Mouse (Mus musculus) midbrain, embryonic 11.5 days (tissue): Measurements from ENCODE around the gene Npr1. TPM values are rescaled to one million over a fixed set of nuclear protein-coding genes. Genes with fewer than 3 reads are reported as not detected.

Experiments used
- ATAC-seq: fragments of 200-750 bp; cut with Nextera tagmentation; 2 replicates; pipeline ENCODE4 v1.8.0; 2017; ENCODE audit warnings: moderate TSS enrichment, moderate library complexity; ENCODE audit not compliant: low FRiP score
- DNase-seq: peaks from one replicate; pipeline ENCODE4 v3.0.0; 2015; ENCODE audit warnings: low spot score; ENCODE audit errors: missing footprints
- H3K27ac ChIP-seq: fragments of 300-500 bp; sonication (generic); 2 replicates; pipeline ENCODE4 v1.5.1; 2014; ENCODE audit warnings: low read depth, low read length
- H3K27me3 ChIP-seq: fragments of 300-500 bp; sonication (generic); 2 replicates; pipeline ENCODE4 v1.6.1; 2014; ENCODE audit warnings: mild to moderate bottlenecking, low read length, moderate library complexity, mixed read lengths; ENCODE audit not compliant: control insufficient read depth, insufficient read depth
- H3K36me3 ChIP-seq: fragments of 300-500 bp; sonication (generic); 2 replicates; pipeline ENCODE4 v1.6.1; 2014; ENCODE audit warnings: mild to moderate bottlenecking, low read length, moderate library complexity, mixed read lengths; ENCODE audit not compliant: control insufficient read depth, insufficient read depth
- H3K4me1 ChIP-seq: fragments of 300-500 bp; sonication (generic); 2 replicates; pipeline ENCODE4 v1.6.1; 2014; ENCODE audit warnings: low read length; ENCODE audit not compliant: control insufficient read depth, insufficient read depth
- H3K4me2 ChIP-seq: fragments of 300-500 bp; sonication (generic); 2 replicates; pipeline ENCODE4 v1.6.1; 2014; ENCODE audit warnings: mild to moderate bottlenecking, moderate library complexity
- H3K4me3 ChIP-seq: fragments of 300-500 bp; sonication (generic); 2 replicates; pipeline ENCODE4 v1.5.1; 2014; ENCODE audit warnings: low read depth, low read length
- H3K9ac ChIP-seq: fragments of 300-500 bp; sonication (generic); 2 replicates; pipeline ENCODE4 v1.6.1; 2014; ENCODE audit warnings: low read length
- H3K9me3 ChIP-seq: fragments of 300-500 bp; sonication (generic); 2 replicates; pipeline ENCODE4 v1.6.1; 2016; ENCODE audit warnings: low read length; ENCODE audit not compliant: control insufficient read depth
- WGBS: fragments of 180-500 bp; shearing (Covaris S2); extraction: QIAGEN DNeasy Blood & Tissue Kit; methylation state at CpG from one replicate; pipeline ENCODE4 v1.1.7; 2014; 5-methylcytosine and 5-hydroxymethylcytosine counted together
- polyA plus RNA-seq: library from polyadenylated mRNA; unstranded; fragments of >200 nt; fragmentation: Nextera tagmentation; extraction: Ambion mirVana; gene quantifications from 2 replicates; pipeline ENCODE4 v1.2.1, GENCODE M21; 2014

Npr1 gene
- polyA plus RNA-seq, 1 experiment from 2014 or later: 2.4 TPM

- peak overlapping the region; percentile 56 for H3K4me2 ChIP-seq
- no peaks in the 10 kb centered on the region for H3K36me3 ChIP-seq
- 2% methylated on average over 75 of the region's 75 CpGs for WGBS
- peak; percentile 95 for DNase-seq
- H3K4me3 ChIP-seq: peak overlapping the region; percentile 43
- peaks cover 12% of the 10 kb centered on the region; the same call in 1 of the 2 replicates for H3K4me1 ChIP-seq
- ATAC-seq: peak; percentile 45
- no peaks in the 10 kb centered on the region for H3K9me3 ChIP-seq
- no peak overlapping the region for H3K27ac ChIP-seq
- peaks cover 39% of the 10 kb centered on the region for H3K27me3 ChIP-seq
- peak overlapping the region; percentile 24; the same call in 1 of the 2 replicates for H3K9ac ChIP-seq
Measured at GRCm38 (mm10) chr3:90465081-90465685, 483 bp downstream of the Npr1 start.

- peaks cover 39% of the 10 kb centered on the region for H3K27me3 ChIP-seq
Measured at GRCm38 (mm10) chr3:90464552-90465080, 1.1 kb downstream of the Npr1 start.

GRCm38 (mm10) chr3:90462579-90462978 lies 3.1 kb downstream of the Npr1 start:
- Histone ChIP-seq H3K36me3 (no peaks in the 10 kb centered on the region), H3K4me3 (no peak overlapping the region), H3K27me3 (peaks cover 39% of the 10 kb centered on the region), H3K9ac (no peak overlapping the region), H3K27ac (no peak overlapping the region), H3K4me1 (peaks cover 12% of the 10 kb centered on the region; the same call in 1 of the 2 replicates), H3K9me3 (no peaks in the 10 kb centered on the region), H3K4me2 (no peak overlapping the region)
- DNase-seq (no peak), ATAC-seq (no peak)
- 27% methylated on average over 7 of the region's 7 CpGs for WGBS

More at GRCm38 (mm10) chr3:90464552-90465080, 1.1 kb downstream of the Npr1 start:
- peak overlapping the region; percentile 43 for H3K4me3 ChIP-seq
- WGBS: 9% methylated on average over 37 of the region's 37 CpGs
- H3K4me2 ChIP-seq: peak overlapping the region; percentile 56
- ATAC-seq: peak; percentile 23; the same call in 1 of the 2 replicates
- no peaks in the 10 kb centered on the region for H3K36me3 ChIP-seq
- DNase-seq: peak; percentile 90
- H3K27ac ChIP-seq: no peak overlapping the region
- H3K9ac ChIP-seq: no peak overlapping the region
- no peaks in the 10 kb centered on the region for H3K9me3 ChIP-seq
- H3K4me1 ChIP-seq: peaks cover 12% of the 10 kb centered on the region; the same call in 1 of the 2 replicates

DNA sequence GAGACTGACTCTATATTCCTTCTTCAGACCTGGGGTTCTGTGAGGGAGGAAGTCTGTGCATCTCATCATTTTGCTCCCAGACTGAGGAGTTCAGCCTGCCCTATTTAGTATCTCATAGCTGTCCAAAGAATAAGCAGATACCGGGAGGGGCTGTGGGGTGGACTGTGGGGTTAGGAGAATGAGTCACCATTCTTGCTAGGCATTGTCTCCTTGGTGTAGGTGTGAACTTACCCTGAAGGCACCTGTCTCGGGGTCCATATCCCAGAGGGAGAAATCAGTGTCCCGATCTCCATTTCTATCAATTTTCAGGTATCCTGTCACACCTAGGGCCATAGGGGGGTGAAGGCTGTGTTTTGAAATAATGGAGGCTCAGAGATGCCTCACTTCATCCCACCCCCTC lies 3.7 kb downstream of the Npr1 start:
- no peaks in the 10 kb centered on the region for H3K9me3 ChIP-seq
- H3K4me2 ChIP-seq: no peak overlapping the region
- no peak overlapping the region for H3K27ac ChIP-seq
- DNase-seq (no peak), ATAC-seq (no peak)
- WGBS: 94% methylated on average over 3 of the region's 3 CpGs
- H3K4me3 ChIP-seq: no peak overlapping the region
- H3K36me3 ChIP-seq: no peaks in the 10 kb centered on the region
- H3K9ac ChIP-seq: no peak overlapping the region
- H3K4me1 ChIP-seq: peaks cover 12% of the 10 kb centered on the region; the same call in 1 of the 2 replicates
- peaks cover 39% of the 10 kb centered on the region for H3K27me3 ChIP-seq

- Histone ChIP-seq H3K4me1 (peaks cover 5% of the 10 kb centered on the region; the same call in 1 of the 2 replicates), H3K4me3 (no peak overlapping the region), H3K4me2 (no peak overlapping the region), H3K27ac (no peak overlapping the region), H3K27me3 (peaks cover 29% of the 10 kb centered on the region), H3K9ac (no peak overlapping the region), H3K36me3 (no peaks in the 10 kb centered on the region), H3K9me3 (no peaks in the 10 kb centered on the region)
- DNase-seq (no peak), ATAC-seq (no peak)
- WGBS: 76% methylated on average over 5 of the region's 5 CpGs
Measured at GRCm38 (mm10) chr3:90460315-90460714, 5.4 kb downstream of the Npr1 start.

DNA sequence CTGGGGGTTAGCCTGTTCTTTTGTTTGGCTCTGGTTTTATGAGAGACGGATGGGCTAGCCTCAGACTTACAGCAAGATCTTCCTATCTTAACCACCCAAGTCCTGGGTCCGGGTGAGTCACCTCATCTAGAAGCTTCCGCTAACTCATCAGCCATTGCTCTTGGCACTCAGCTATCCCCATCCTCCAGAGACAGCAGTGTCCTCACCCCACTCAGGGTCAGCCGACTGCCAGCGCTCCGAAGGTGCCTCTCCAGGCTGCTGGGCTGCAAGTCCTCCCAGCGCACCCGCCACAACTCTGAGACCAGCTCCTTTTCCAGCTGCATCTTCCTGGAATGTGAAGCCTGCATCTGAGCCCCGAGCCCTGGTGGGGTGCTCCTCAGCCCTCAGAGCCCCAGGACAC lies 5.9 kb downstream of the Npr1 start:
- WGBS: 82% methylated on average over 9 of the region's 9 CpGs
- Histone ChIP-seq H3K27me3 (peaks cover 23% of the 10 kb centered on the region), H3K27ac (no peak overlapping the region), H3K4me2 (no peak overlapping the region), H3K36me3 (no peaks in the 10 kb centered on the region), H3K4me3 (no peak overlapping the region), H3K9ac (no peak overlapping the region), H3K9me3 (no peaks in the 10 kb centered on the region), H3K4me1 (no peaks in the 10 kb centered on the region)
- DNase-seq (no peak), ATAC-seq (no peak)

- WGBS: 89% methylated on average over 14 of the region's 14 CpGs
- H3K4me3 ChIP-seq: no peak overlapping the region
- DNase-seq (no peak), ATAC-seq (no peak)
- H3K36me3 ChIP-seq: no peaks in the 10 kb centered on the region
- no peak overlapping the region for H3K9ac ChIP-seq
- H3K27me3 ChIP-seq: no peaks in the 10 kb centered on the region
- no peaks in the 10 kb centered on the region for H3K4me1 ChIP-seq
- no peaks in the 10 kb centered on the region for H3K9me3 ChIP-seq
- no peak overlapping the region for H3K4me2 ChIP-seq
- no peak overlapping the region for H3K27ac ChIP-seq
Measured at GRCm38 (mm10) chr3:90454931-90455330, 10.7 kb downstream of the Npr1 start.

- Histone ChIP-seq H3K27ac (no peak overlapping the region), H3K9me3 (no peaks in the 10 kb centered on the region), H3K4me3 (no peak overlapping the region), H3K4me2 (no peak overlapping the region), H3K36me3 (no peaks in the 10 kb centered on the region), H3K9ac (no peak overlapping the region), H3K27me3 (no peaks in the 10 kb centered on the region), H3K4me1 (peaks cover 5% of the 10 kb centered on the region)
- 47% methylated on average over 10 of the region's 10 CpGs for WGBS
- no peak for ATAC-seq
- no peak for DNase-seq
Measured at GRCm38 (mm10) chr3:90451396-90452095, 14.1 kb downstream of the Npr1 start.

DNA sequence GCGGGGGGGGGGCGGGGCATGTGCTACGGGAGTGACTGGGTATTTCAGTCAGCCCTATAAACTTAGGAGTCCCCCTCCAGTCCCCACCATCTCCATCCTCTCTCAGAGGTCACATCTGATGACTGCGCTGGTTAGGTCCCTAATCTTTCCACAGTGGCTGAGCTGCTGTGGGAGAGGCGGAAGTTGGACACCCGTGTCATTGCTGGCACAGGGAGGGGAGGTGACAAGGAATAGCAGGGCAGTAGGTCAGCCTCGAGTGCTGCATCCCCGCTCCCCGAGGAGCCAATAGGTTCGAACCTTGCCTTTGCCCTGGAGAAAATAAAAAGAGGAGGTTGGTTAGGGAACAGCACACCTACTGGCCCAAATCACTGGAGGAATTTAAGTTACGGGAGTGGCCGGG lies 14.8 kb downstream of the Npr1 start:
- WGBS: 33% methylated on average over 11 of the region's 12 CpGs
- H3K9me3 ChIP-seq: no peaks in the 10 kb centered on the region
- H3K4me1 ChIP-seq: peaks cover 10% of the 10 kb centered on the region
- H3K9ac ChIP-seq: no peak overlapping the region
- ATAC-seq (no peak), DNase-seq (no peak)
- H3K27me3 ChIP-seq: no peaks in the 10 kb centered on the region
- H3K4me2 ChIP-seq: no peak overlapping the region
- no peak overlapping the region for H3K27ac ChIP-seq
- H3K36me3 ChIP-seq: no peaks in the 10 kb centered on the region
- no peak overlapping the region for H3K4me3 ChIP-seq
